Mouse (Mus musculus) frontal cortex, adult (tissue): Measurements from ENCODE around the gene H2-Q2.
"Not testable (repeated sequence)": the region's sequence is repeated elsewhere in the genome, so short reads cannot be mapped to it uniquely, and the experiment has no call there.

Experiments
- ATAC-seq: cut with Nextera tagmentation; 2 replicates; pipeline ENCODE4 v1.9.2; 2017; ENCODE audit warnings: mild to moderate bottlenecking, moderate library complexity, mixed read lengths; ENCODE audit not compliant: low TSS enrichment

H2-Q2 gene

GRCm38 (mm10) chr17:35379369-35379728, 37.3 kb downstream of the H2-Q2 start, which contains the start of gene H2-Q4:
H2-Q4 (plus strand) TSS chr17:35379617.
- ATAC-seq, result peak; percentile 92

- ATAC-seq, result no peak
Observed at GRCm38 (mm10) chr17:35379729-35380451, 37.8 kb downstream of the H2-Q2 start.

- not testable (repeated sequence) for ATAC-seq
Observed at GRCm38 (mm10) chr17:35389796-35390195, 47.8 kb downstream of the H2-Q2 start.

DNA sequence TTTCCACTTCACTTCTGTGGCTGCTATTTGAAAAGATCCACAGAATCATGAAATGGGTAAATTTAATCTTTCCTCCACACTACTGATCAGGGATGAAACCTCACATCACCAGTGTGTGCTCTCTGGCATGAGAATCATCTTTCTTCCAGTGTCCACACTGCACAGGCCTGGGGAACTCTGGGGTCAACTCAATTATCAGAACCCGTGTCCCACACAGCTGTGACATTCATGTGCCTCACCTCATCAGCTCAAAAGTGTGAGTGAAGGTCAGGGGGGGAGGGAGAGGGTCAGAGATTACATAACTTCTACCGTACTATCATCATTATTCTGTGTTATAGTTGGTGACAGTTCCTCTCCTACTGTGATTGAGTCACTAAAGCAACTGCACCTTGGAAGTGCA, 50.6 kb downstream of the H2-Q2 start:
- not testable (repeated sequence) for ATAC-seq

DNA sequence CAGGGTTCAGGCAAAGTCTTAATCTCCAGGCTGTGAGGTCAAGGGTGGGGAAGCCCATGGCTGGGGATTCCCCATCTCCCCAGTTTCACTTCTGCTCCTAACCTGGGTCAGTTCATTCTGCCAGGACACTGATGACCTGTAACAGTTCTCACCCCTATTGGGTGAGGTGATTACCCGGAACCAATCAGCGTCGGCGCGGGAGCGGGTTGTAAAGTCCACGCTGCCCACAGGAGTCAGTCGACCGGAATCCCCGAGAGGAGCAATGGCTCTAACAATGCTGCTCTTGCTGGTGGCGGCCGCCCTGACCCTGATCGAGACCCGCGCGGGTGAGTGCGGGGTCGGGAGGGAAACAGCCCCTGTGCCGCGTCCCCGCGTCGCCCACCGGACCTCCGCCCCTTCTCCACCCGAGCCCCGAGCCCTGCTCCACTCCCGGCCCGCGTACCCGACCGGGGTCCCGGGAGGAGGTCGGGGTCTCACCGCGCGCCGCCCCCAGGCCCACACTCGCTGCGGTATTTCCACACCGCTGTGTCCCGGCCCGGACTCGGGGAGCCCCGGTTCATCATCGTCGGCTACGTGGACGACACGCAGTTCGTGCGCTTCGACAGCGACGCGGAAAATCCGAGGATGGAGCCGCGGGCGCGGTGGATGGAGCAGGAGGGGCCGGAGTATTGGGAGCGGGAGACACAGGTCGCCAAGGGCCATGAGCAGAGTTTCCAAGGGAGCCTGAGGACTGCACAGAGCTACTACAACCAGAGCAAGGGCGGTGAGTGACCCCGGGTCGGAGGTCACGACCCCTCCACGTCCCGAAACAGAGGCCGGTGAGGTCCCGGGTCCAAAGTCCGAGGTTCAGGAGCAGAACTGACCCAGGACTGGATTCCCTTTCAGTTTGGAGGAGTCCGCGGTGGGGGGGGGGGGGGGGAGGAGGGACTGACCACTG, 52.1 kb downstream of the H2-Q2 start:
- ATAC-seq, result peak; percentile 80
